Mouse (Mus musculus): ENCODE data around the gene Krt81.

DNA sequence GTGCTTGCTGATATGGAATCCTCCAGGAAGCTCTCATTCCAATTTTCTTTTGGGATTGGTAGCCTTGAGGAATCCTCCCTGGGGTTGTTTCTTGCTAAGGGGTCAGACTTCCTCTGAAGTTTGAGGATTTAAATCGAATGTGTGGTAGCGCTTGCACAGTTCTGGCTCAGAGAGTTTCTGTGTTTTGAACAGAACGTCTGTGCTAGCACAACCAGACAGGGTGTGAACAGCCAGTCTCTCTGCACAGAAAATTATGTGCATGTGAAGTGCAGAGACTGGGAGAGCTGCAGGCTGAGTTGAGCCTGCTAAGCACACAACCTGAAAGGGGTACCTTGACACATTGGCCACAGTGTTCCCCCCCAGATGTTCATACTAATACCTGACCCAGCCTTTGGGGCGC is 22.7 kb downstream of the Krt81 start:
- TF ChIP-seq POLR2A (IDR thresholded peaks at IDR 0.05; ENCODE audit: borderline replicate concordance, insufficient read depth, low read length) = no peak
- TF ChIP-seq CTCF (IDR thresholded peaks at IDR 0.05; ENCODE audit: borderline replicate concordance, insufficient read depth, low read depth, low read length) = no peak

Data from cerebellum, adult 2 months (tissue).